Mouse (Mus musculus) adrenal gland, postnatal 14 days (tissue): ENCODE measurements around the gene Nsa2. TPM values are rescaled to one million over a fixed set of nuclear protein-coding genes. Genes with fewer than 3 reads are reported as not detected.
A peak's percentile ranks its signal among the peaks of the same experiment; 100 is the strongest.
"Not testable (repeated sequence)": the region's sequence is repeated elsewhere in the genome, so short reads cannot be mapped to it uniquely, and the experiment has no call there.

ENCODE experiments used
- DNase-seq: peaks from one replicate; pipeline ENCODE4 v3.0.0; 2021; ENCODE audit warnings: mixed read lengths
- long read RNA-seq, 2 experiments: library from polyadenylated mRNA; stranded (forward); transcript quantifications; one replicate each; pipeline ENCODE4 v2.0.0; 2021
- total RNA-seq: library from RNA; stranded (reverse); gene quantifications from 2 replicates; pipeline ENCODE4 v1.2.3, GENCODE M21; 2021

The Nsa2 gene
- total RNA-seq = 92.3 and 110 TPM in 2 replicates
- long read RNA-seq, experiment 1, transcript Nsa2-201 (6 exons, 2,700 nt) = major isoform, 19 of 21 reads
- long read RNA-seq, experiment 1, partial matches to known transcripts = 0 of 21 reads
- long read RNA-seq, experiment 1, other reads (novel, unspliced or antisense) = 2 of 21 reads
- long read RNA-seq, experiment 2, transcript Nsa2-201 (6 exons, 2,700 nt) = major isoform, 25 of 30 reads
- long read RNA-seq, experiment 2, partial matches to known transcripts = 0 of 30 reads
- long read RNA-seq, experiment 2, other reads (novel, unspliced or antisense) = 5 of 30 reads

GRCm38 (mm10) chr13:97137466-97138400 lies at the start of gene Nsa2, which contains the start of gene Gfm2:
Nsa2 (minus strand) TSS chr13:97137937.
Gfm2 (plus strand) TSS chr13:97137937.
- peak; percentile 93 for DNase-seq

DNA sequence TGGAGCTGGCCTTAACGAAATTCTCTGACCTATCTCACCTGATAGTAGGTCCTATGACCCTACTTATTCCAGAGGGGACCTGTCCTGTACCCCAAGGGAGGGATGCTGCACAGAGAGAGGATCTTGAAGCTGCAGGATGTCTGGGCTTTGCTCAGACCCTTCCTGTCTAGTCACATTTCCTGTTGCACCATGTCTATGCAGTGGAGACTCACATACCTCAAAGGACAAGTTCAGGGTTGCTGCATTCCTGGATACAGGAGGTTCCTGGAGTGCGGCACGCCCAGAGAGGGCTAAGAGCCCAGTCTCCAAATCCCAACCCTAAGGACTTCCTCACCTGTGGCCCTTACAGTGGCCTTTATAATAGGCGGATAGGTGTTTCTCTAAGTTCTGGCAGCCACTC lies 48.6 kb upstream of the Nsa2 start:
- no peak for DNase-seq

DNA sequence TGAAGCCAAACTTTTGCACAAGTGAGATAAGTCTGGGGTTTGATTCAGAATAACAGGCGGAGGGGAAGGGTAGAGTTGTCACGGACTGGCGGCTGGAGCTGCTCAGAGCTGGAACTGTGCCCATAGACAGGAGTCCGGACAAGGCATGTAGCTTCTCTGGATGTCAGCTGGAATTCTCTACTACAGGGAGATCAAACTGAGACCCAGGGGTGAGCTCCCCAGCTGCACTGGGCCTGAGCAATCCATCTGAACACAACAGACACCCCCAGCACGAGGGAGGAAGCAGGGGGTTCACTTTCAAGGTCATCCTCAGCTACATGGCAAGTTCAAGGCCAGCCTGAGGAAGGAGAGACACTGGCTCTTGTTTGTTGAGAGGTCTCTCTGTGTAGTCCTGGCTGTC lies 46.9 kb upstream of the Nsa2 start:
- DNase-seq = peak; percentile 36

- no peak for DNase-seq
Measured at GRCm38 (mm10) chr13:97184168-97184567, 46.4 kb upstream of the Nsa2 start.

- DNase-seq = no peak
Measured at GRCm38 (mm10) chr13:97182821-97183220, 45.1 kb upstream of the Nsa2 start.

DNA sequence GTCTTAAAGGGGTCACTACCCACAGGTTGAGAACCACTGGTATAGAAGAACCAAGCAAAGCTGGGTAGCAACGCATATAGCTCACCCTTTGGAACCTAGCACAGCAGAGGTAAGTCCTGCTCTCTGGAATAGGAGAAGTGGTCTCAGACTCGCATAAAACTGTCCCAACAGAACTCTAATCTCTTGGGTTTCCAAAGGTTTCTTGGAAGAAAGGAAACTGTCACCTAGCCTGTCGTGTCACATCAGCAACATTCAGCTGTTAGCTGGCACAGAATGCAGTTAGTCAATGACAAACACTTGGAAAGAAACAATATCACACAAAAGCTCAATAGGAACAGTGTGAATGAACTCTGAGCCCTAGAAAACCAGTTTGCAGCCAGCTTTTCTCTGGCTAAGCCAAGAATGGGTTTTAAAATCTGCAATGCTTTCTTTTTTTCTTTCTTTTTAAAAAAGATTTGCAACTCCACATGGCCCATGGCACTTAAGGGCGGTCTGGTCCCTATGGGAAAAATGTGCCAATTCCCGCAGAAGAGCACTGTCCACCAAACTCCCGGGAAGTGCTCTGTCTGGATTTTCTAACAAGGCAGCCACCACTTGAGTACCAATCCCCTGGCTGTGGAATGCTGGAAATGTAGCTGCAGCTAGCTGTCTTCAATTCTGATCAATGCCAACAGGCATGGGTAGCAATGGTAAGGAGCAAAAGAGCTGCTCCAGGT lies 42.5 kb upstream of the Nsa2 start:
- DNase-seq = no peak

DNA sequence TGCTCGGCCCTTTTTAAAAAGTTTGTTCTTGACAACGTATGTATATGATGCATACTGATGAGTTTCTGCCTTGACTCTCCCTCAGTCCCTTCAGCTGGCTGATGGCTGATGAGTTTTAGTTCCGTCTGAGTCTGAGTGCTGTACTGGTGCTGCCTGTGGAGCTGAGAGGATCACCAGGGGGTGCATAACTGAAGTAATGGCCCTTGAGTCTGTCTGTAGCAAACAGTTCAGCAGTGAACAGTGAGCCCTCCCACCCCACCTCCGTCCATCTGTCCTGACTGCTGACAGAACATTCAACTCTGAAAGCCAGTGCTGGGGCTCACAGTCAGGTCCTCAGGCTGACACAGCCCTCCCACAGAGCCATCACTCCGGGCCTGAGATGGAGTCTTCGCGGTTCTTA lies 41.2 kb upstream of the Nsa2 start:
- no peak for DNase-seq

GRCm38 (mm10) chr13:97176731-97177130 lies 39.0 kb upstream of the Nsa2 start:
- no peak for DNase-seq

DNA sequence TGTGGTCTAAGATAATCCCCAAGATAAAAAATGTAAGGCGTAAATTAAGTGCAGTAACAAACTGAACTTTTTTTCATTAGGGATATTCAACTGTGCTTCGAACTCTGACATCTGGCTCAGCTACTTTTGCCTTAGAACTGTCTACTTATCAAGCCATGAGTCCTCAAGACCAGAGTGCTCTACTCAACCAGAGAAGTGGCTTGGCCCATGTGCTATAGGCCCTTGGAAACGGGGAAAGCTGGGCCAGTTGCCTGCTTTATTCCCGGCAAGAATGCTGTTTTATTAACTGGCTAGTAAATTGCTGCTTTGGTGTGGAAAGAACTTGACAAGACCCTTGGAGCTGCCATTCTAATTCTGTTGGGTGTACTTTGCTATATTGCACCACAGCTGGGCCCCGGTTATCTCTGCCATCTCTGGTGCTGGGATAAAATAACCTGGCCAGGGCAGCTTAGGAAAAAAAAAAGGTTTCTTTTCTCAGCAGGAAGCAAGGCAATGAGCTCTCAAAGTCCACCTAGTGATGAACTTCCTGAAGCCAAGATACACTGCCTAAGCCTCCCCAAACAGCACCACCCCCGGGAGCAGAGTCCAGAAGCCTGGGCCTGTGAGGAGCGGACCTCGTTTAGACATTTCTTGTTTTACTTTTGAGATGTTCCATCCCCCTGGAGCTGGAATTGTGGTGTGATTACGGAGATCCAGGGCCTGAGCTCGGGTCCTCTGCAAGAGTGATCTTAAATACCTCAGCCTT lies 38.0 kb upstream of the Nsa2 start:
- no peak for DNase-seq

GRCm38 (mm10) chr13:97145834-97146233 lies 8.1 kb upstream of the Nsa2 start:
- peak; percentile 71 for DNase-seq

- DNase-seq = no peak
Measured at GRCm38 (mm10) chr13:97142321-97142720, 4.6 kb upstream of the Nsa2 start.

DNA sequence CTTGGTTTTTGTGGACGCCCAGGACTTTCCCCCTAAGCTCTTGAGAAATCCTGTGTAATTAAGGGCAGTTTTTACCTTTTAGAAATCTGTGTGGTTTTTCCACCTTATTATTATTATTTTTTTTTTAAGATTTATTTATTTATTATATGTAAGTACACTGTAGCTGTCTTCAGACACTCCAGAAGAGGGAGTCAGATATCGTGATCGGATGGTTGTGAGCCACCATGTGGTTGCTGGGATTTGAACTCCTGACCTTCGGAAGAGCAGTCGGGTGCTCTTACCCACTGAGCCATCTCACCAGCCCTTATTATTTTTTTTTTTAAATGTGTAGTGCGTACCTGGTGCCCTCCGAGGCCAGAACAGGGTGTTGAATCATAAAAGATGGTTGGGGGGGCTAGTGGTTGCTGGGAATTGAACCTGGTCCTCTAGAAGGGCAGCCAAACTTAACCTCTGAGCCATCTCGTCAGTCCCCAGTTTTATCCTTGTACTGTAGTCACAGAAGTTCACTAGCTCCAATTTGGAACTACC lies 731 bp upstream of the Nsa2 start:
- not testable (repeated sequence) for DNase-seq

GRCm38 (mm10) chr13:97130413-97130812 lies 7.3 kb downstream of the Nsa2 start:
- not testable (repeated sequence) for DNase-seq

GRCm38 (mm10) chr13:97129654-97130053 lies 8.1 kb downstream of the Nsa2 start:
- not testable (repeated sequence) for DNase-seq

GRCm38 (mm10) chr13:97121341-97121740 lies 16.4 kb downstream of the Nsa2 start:
- no peak for DNase-seq

GRCm38 (mm10) chr13:97109046-97109445 lies 28.7 kb downstream of the Nsa2 start:
- no peak for DNase-seq

GRCm38 (mm10) chr13:97107721-97108120 lies 30.0 kb downstream of the Nsa2 start:
- DNase-seq = not testable (repeated sequence)

GRCm38 (mm10) chr13:97104996-97105395 lies 32.7 kb downstream of the Nsa2 start:
- no peak for DNase-seq

GRCm38 (mm10) chr13:97099187-97099852 lies 38.4 kb downstream of the Nsa2 start, which contains the start of gene Gm6169:
Gm6169 (minus strand) TSS chr13:97099237.
- peak; percentile 63 for DNase-seq

DNA sequence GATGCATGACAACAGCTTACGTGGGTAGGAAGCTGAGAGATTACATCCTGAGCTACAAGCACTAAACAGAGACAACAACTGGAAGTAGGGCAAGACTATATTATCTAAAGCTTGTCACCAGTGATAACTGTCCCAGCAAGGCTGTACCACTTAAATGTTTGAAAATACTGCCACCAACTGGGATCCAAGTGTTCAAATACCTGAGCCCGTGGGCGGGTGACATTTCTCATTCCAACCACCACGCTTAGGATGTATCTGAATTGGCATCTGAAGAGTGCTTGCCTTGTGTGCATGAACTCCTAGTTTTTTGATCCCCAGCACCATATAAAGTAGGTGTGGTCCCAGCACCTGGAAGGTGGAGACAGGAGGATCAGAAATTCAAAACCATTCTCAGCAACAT lies 42.0 kb downstream of the Nsa2 start:
- no peak for DNase-seq

- no peak for DNase-seq
Measured at GRCm38 (mm10) chr13:97088183-97088582, 49.6 kb downstream of the Nsa2 start.
